Mouse (Mus musculus): Measurements from ENCODE around the gene Capns1. TPM values are rescaled to one million over a fixed set of nuclear protein-coding genes. Genes with fewer than 3 reads are reported as not detected.

Capns1 gene
- total and polyA plus RNA-seq, 3 experiments: 274 to 826 (median 315) TPM

DNA sequence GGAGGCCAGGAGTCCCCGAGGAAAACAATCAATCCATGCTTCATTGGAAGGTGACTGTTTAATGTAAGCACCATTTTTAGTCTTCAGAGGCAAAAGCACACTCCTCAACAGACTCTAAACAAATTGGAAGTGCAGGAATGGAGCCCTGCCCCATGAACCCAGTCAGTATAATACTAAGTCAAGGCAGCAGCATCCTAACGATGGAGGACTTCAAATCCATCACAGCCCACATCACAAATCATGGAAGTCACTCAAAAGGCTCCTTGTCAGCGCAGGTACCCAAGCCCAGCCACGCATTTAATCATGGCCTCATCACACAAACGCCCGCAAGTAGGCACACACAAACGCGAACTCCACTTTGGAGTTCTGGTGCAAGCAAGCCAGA lies 55.4 kb downstream of the Capns1 start:
- Histone ChIP-seq H3K9ac (ENCODE audit: low read depth, low read length) (peak overlapping the region; percentile 40), H3K79me2 (replicated peaks; ENCODE audit: control insufficient read depth, insufficient read depth, low read length) (no peaks in the 10 kb centered on the region), H3K4me1 (ENCODE audit: control insufficient read depth, insufficient read depth, low read length) (no peaks in the 10 kb centered on the region), H3K36me3 (ENCODE audit: control insufficient read depth, insufficient read depth, low read length) (no peaks in the 10 kb centered on the region), H3K27me3 (ENCODE audit: control insufficient read depth, insufficient read depth, low read length) (no peaks in the 10 kb centered on the region), H3K27ac (no peak overlapping the region), H3K4me3 (peak overlapping the region; percentile 51)
- TF ChIP-seq EP300 (IDR thresholded peaks at IDR 0.05; ENCODE audit: insufficient read depth, low read depth, low read length): no peak
- no peak for TF ChIP-seq CTCF (IDR thresholded peaks at IDR 0.05)
- no peak for TF ChIP-seq POLR2A (IDR thresholded peaks at IDR 0.05; ENCODE audit: insufficient read depth, low read depth, low read length)
- intact Hi-C loops (cut with DNase I): no loop called here
- DNase-seq: no peak
- WGBS: 18% methylated on average over 8 of the region's 8 CpGs

Other genes starting within 250 kb of the Capns1 start
- 1 to 10 TPM; 6.2 to 6.8 TPM for gene Zfp74, start 244.7 kb downstream of the Capns1 start, total RNA-seq (2021)
- 2.5 and 5.9 TPM in 2 replicates for gene Zfp74, start 244.7 kb downstream of the Capns1 start, polyA plus RNA-seq (2012; rRNA removed)
- 10 to 100 TPM; 19.6 to 28.1 TPM for gene Zfp568, start 214.9 kb downstream of the Capns1 start, total RNA-seq (2021)
- gene Zfp568, start 214.9 kb downstream of the Capns1 start, polyA plus RNA-seq (2012; rRNA removed): 5.6 and 12.5 TPM in 2 replicates
- gene Zfp14, start 147.4 kb downstream of the Capns1 start, total RNA-seq (2021): 1 to 10 TPM; 2.5 to 2.7 TPM
- 3.5 and 7.3 TPM in 2 replicates for gene Zfp14, start 147.4 kb downstream of the Capns1 start, polyA plus RNA-seq (2012; rRNA removed)
- gene Zfp82, start 125.9 kb downstream of the Capns1 start, total RNA-seq (2021): 1 to 10 TPM; 1.3 to 2.8 TPM
- 0.74 and 0.91 TPM in 2 replicates for gene Zfp82, start 125.9 kb downstream of the Capns1 start, polyA plus RNA-seq (2012; rRNA removed)
- gene Gm26920, start 108.4 kb downstream of the Capns1 start, total RNA-seq (2021): under 1 TPM in 1 of 2 experiments, not detected in 1; 0.84 TPM
- gene Gm26920, start 108.4 kb downstream of the Capns1 start, polyA plus RNA-seq (2012; rRNA removed): not detected in 2 replicates
- 1 to 10 TPM; 1.4 to 2.0 TPM for gene Zfp566, start 108.3 kb downstream of the Capns1 start, total RNA-seq (2021)
- 1.7 and 1.9 TPM in 2 replicates for gene Zfp566, start 108.3 kb downstream of the Capns1 start, polyA plus RNA-seq (2012; rRNA removed)
- 10 to 100 TPM; 27.4 to 30.6 TPM for gene Zfp260, start 104.0 kb downstream of the Capns1 start, total RNA-seq (2021)
- gene Zfp260, start 104.0 kb downstream of the Capns1 start, polyA plus RNA-seq (2012; rRNA removed): 15.9 and 30.9 TPM in 2 replicates
- gene Zfp382, start 76.9 kb downstream of the Capns1 start, total RNA-seq (2021): 1 to 10 TPM; 2.1 to 2.4 TPM
- gene Zfp382, start 76.9 kb downstream of the Capns1 start, polyA plus RNA-seq (2012; rRNA removed): 0.68 and 0.88 TPM in 2 replicates
- 10 to 100 TPM; 29.8 TPM for gene Zfp146, start 29.1 kb downstream of the Capns1 start, total RNA-seq (2021)
- 11.0 and 21.5 TPM in 2 replicates for gene Zfp146, start 29.1 kb downstream of the Capns1 start, polyA plus RNA-seq (2012; rRNA removed)
- gene Cox7a1, start 14.7 kb downstream of the Capns1 start, total RNA-seq (2021): 1,000 to 10,000 TPM; 2,711 to 3,278 TPM
- 2,213 and 2,519 TPM in 2 replicates for gene Cox7a1, start 14.7 kb downstream of the Capns1 start, polyA plus RNA-seq (2012; rRNA removed)
- 10 to 100 TPM; 52.6 to 58.6 TPM for gene Polr2i, start 33.1 kb upstream of the Capns1 start, total RNA-seq (2021)
- gene Polr2i, start 33.1 kb upstream of the Capns1 start, polyA plus RNA-seq (2012; rRNA removed): 95.1 and 106 TPM in 2 replicates
- gene Tbcb, start 33.5 kb upstream of the Capns1 start, total RNA-seq (2021): 10 to 100 TPM; 52.7 to 56.7 TPM
- gene Tbcb, start 33.5 kb upstream of the Capns1 start, polyA plus RNA-seq (2012; rRNA removed): 36.6 and 49.5 TPM in 2 replicates
- not detected for gene Ovol3, start 36.9 kb upstream of the Capns1 start, total RNA-seq (2021)
- gene Ovol3, start 36.9 kb upstream of the Capns1 start, polyA plus RNA-seq (2012; rRNA removed): not detected in 2 replicates
- gene Thap8, start 81.3 kb upstream of the Capns1 start, total RNA-seq (2021): not detected
- gene Thap8, start 81.3 kb upstream of the Capns1 start, polyA plus RNA-seq (2012; rRNA removed): 0.10 TPM in 1 of 2 replicates, not detected in the other
- gene Wdr62, start 81.6 kb upstream of the Capns1 start, total RNA-seq (2021): 1 to 10 TPM in 1 of 2 experiments, under 1 TPM in 1; 0.97 to 1.7 TPM
- gene Wdr62, start 81.6 kb upstream of the Capns1 start, polyA plus RNA-seq (2012; rRNA removed): 3.7 and 5.3 TPM in 2 replicates
- 1 to 10 TPM; 5.6 TPM for gene Clip3, start 92.9 kb upstream of the Capns1 start, total RNA-seq (2021)
- 5.6 and 6.6 TPM in 2 replicates for gene Clip3, start 92.9 kb upstream of the Capns1 start, polyA plus RNA-seq (2012; rRNA removed)
- 10 to 100 TPM; 24.0 to 29.5 TPM for gene Alkbh6, start 109.9 kb upstream of the Capns1 start, total RNA-seq (2021)
- 59.6 and 61.7 TPM in 2 replicates for gene Alkbh6, start 109.9 kb upstream of the Capns1 start, polyA plus RNA-seq (2012; rRNA removed)
- under 1 TPM; 0.26 to 0.50 TPM for gene Syne4, start 116.0 kb upstream of the Capns1 start, total RNA-seq (2021)
- 5.3 and 5.6 TPM in 2 replicates for gene Syne4, start 116.0 kb upstream of the Capns1 start, polyA plus RNA-seq (2012; rRNA removed)
- gene E130208F15Rik, start 122.9 kb upstream of the Capns1 start, total RNA-seq (2021): under 1 TPM; 0.55 to 0.63 TPM
- gene E130208F15Rik, start 122.9 kb upstream of the Capns1 start, polyA plus RNA-seq (2012; rRNA removed): 0.31 and 0.41 TPM in 2 replicates
- gene Sdhaf1, start 125.1 kb upstream of the Capns1 start, total RNA-seq (2021): 10 to 100 TPM; 12.5 TPM
- gene Sdhaf1, start 125.1 kb upstream of the Capns1 start, polyA plus RNA-seq (2012; rRNA removed): 17.4 and 17.9 TPM in 2 replicates
- 1 to 10 TPM; 1.1 to 1.3 TPM for gene Lrfn3, start 164.0 kb upstream of the Capns1 start, total RNA-seq (2021)
- gene Lrfn3, start 164.0 kb upstream of the Capns1 start, polyA plus RNA-seq (2012; rRNA removed): 1.4 and 1.9 TPM in 2 replicates
- 10 to 100 TPM; 20.1 to 23.6 TPM for gene Tyrobp, start 214.9 kb upstream of the Capns1 start, total RNA-seq (2021)
- gene Tyrobp, start 214.9 kb upstream of the Capns1 start, polyA plus RNA-seq (2012; rRNA removed): 62.7 and 65.5 TPM in 2 replicates
- gene Hcst, start 221.0 kb upstream of the Capns1 start, total RNA-seq (2021): under 1 TPM in 1 of 2 experiments, not detected in 1; 0.59 TPM
- 4.8 TPM in 1 of 2 replicates, not detected in the other for gene Hcst, start 221.0 kb upstream of the Capns1 start, polyA plus RNA-seq (2012; rRNA removed)
- gene Nfkbid, start 222.9 kb upstream of the Capns1 start, total RNA-seq (2021): under 1 TPM; 0.47 to 0.66 TPM
- gene Nfkbid, start 222.9 kb upstream of the Capns1 start, polyA plus RNA-seq (2012; rRNA removed): 0.94 and 1.3 TPM in 2 replicates
- 1 to 10 TPM; 3.2 to 3.5 TPM for gene Aplp1, start 246.7 kb upstream of the Capns1 start, total RNA-seq (2021)
- gene Aplp1, start 246.7 kb upstream of the Capns1 start, polyA plus RNA-seq (2012; rRNA removed): 3.6 and 6.2 TPM in 2 replicates